10 mouse cellular contexts compared by ENCODE assay signal in genomic region chr3:49752766-49753165, GRCm38 (mm10). TPM values are rescaled to one million over a fixed set of nuclear protein-coding genes. Genes with fewer than 3 reads are reported as not detected.
DNase-seq lines count a peak whose midpoint lies in the region; ATAC-seq and TF ChIP-seq lines count a peak whose summit lies in the region.
"Had no signal": no experiment of that assay in that cellular context is flagged by ENCODE, and none has a peak within 500 bp of the region (broad histone marks: within the 10 kb centered on the region; RNA-seq: fewer than 3 reads in every experiment).

No protein-coding gene starts in this region.

- H3K9ac ChIP-seq in lung, embryonic 15.5 days: 0 out of 2 replicates have a peak overlapping the region, but pooled peaks have one; percentile 5
- no peak overlapping the region for H3K9ac ChIP-seq in forebrain, embryonic 13.5 days
- H3K9ac ChIP-seq in intestine, postnatal 0 days (ENCODE audit: low read depth, low read length): no peak overlapping the region

- peaks cover 26% of the 10 kb centered on the region; the same call in 1 of the 2 replicates for H3K4me1 ChIP-seq in lung, embryonic 15.5 days
- peaks cover 46% of the 10 kb centered on the region for H3K4me1 ChIP-seq in forebrain, embryonic 13.5 days
- H3K4me1 ChIP-seq in intestine, postnatal 0 days (replicated peaks; ENCODE audit: control insufficient read depth, insufficient read depth, low read length): no peaks in the 10 kb centered on the region
- H3K4me1 ChIP-seq in olfactory bulb, adult 2 months (ENCODE audit: control insufficient read depth, insufficient read depth, low read length): peaks cover 3% of the 10 kb centered on the region; the same call in 1 of the 2 replicates

- H3K27ac ChIP-seq in lung, embryonic 15.5 days: no peak overlapping the region
- H3K27ac ChIP-seq in forebrain, embryonic 13.5 days: peak overlapping the region; percentile 11; the same call in 1 of the 2 replicates
- H3K27ac ChIP-seq in intestine, postnatal 0 days (ENCODE audit: low read depth, low read length): no peak overlapping the region
- H3K27ac ChIP-seq in olfactory bulb, adult 2 months (ENCODE audit: insufficient read depth, low read depth, low read length): 0 out of 2 replicates have a peak overlapping the region, but pooled peaks have one; percentile 12

- no peak for TF ChIP-seq POLR2A in olfactory bulb, adult 2 months (IDR thresholded peaks at IDR 0.05; ENCODE audit: insufficient read depth, low read depth, low read length)

- peaks cover 37% of the 10 kb centered on the region for H3K36me3 ChIP-seq in lung, embryonic 15.5 days
- peaks cover 51% of the 10 kb centered on the region for H3K36me3 ChIP-seq in forebrain, embryonic 13.5 days (ENCODE audit: poor library complexity, severe bottlenecking)
- H3K36me3 ChIP-seq in intestine, postnatal 0 days (ENCODE audit: control insufficient read depth, insufficient read depth): 0 out of 2 replicates have a peak, but pooled peaks cover 6% of the 10 kb centered on the region

- H3K27me3 ChIP-seq in lung, embryonic 15.5 days: no peaks in the 10 kb centered on the region
- H3K27me3 ChIP-seq in forebrain, embryonic 13.5 days: no peaks in the 10 kb centered on the region
- no peaks in the 10 kb centered on the region for H3K27me3 ChIP-seq in intestine, postnatal 0 days (replicated peaks; ENCODE audit: control insufficient read depth, insufficient read depth, low read length)

- ATAC-seq in lung, embryonic 15.5 days (ENCODE audit: borderline replicate concordance, extremely low read depth, low FRiP score, low TSS enrichment): no peak
- ATAC-seq in forebrain, embryonic 13.5 days: no peak
- no peak for ATAC-seq in intestine, postnatal 0 days
- ATAC-seq in CD4-positive, CD25-positive, alpha-beta regulatory T cell, adult 4 months: no peak

- H3K4me3 ChIP-seq in lung, embryonic 15.5 days: peak overlapping the region; percentile 70
- peak overlapping the region; percentile 67 for H3K4me3 ChIP-seq in forebrain, embryonic 13.5 days
- peak overlapping the region; percentile 53 for H3K4me3 ChIP-seq in intestine, postnatal 0 days (ENCODE audit: low read depth, low read length)
- H3K4me3 ChIP-seq in olfactory bulb, adult 2 months (ENCODE audit: insufficient read depth, low read depth, low read length): no peak overlapping the region

- H3K4me2 ChIP-seq in lung, embryonic 15.5 days: peak overlapping the region; percentile 59
- H3K4me2 ChIP-seq in forebrain, embryonic 13.5 days: peak overlapping the region; percentile 77
- peak overlapping the region; percentile 85; the same call in 1 of the 2 replicates for H3K4me2 ChIP-seq in intestine, postnatal 0 days (replicated peaks; ENCODE audit: low read depth)

- no peaks in the 10 kb centered on the region for H3K9me3 ChIP-seq in lung, embryonic 15.5 days
- no peaks in the 10 kb centered on the region for H3K9me3 ChIP-seq in forebrain, embryonic 13.5 days (replicated peaks)
- no peaks in the 10 kb centered on the region for H3K9me3 ChIP-seq in intestine, postnatal 0 days (ENCODE audit: control insufficient read depth)

- no peak for TF ChIP-seq CTCF in intestine, postnatal 0 days (IDR thresholded peaks at IDR 0.05; ENCODE audit: low read depth)
- TF ChIP-seq CTCF in olfactory bulb, adult 2 months (IDR thresholded peaks at IDR 0.05; ENCODE audit: insufficient read depth, low read depth, low read length): no peak

- no peak for DNase-seq in lung, adult 18-20 months
- no peak for DNase-seq in gastrocnemius, postnatal 25 days
- no peak for DNase-seq in ovary, postnatal 14 days (ENCODE audit: low spot score)
- DNase-seq: adrenal gland, postnatal 36 days; kidney, adult 8-10 months had no signal

- WGBS in lung, embryonic 15.5 days: 53% methylated on average over 4 of the region's 4 CpGs
- 49% methylated on average over 4 of the region's 4 CpGs for WGBS in forebrain, embryonic 13.5 days
- 72% methylated on average over 4 of the region's 4 CpGs for WGBS in intestine, postnatal 0 days
- WGBS in olfactory bulb, adult 2 months: 43% methylated on average over 4 of the region's 4 CpGs

RNA-seq across cellular contexts. Expression of gene Pcdh18, which starts 4.4 kb away (rescaled TPM):
- polyA plus RNA-seq in lung, embryonic 15.5 days (2015; fragmentation: Nextera tagmentation; extraction: Ambion mirVana): 56.8 and 59.1 TPM in 2 replicates
- polyA plus RNA-seq in forebrain, embryonic 13.5 days (2015; fragmentation: Nextera tagmentation; extraction: Ambion mirVana): 23.5 and 24.9 TPM in 2 replicates
- polyA plus RNA-seq in intestine, postnatal 0 days (2015; fragmentation: Nextera tagmentation; extraction: Ambion mirVana): 9.2 and 9.7 TPM in 2 replicates
- polyA plus RNA-seq in olfactory bulb, adult 2 months (2012; ENCODE audit: insufficient read depth, insufficient read length, low replicate concordance, missing spikeins): not detected in 2 replicates
- 1 to 10 TPM; 3.3 to 3.4 TPM for total RNA-seq in gastrocnemius, postnatal 25 days (2021)
- polyA plus RNA-seq in CD4-positive, CD25-positive, alpha-beta regulatory T cell, adult 4 months (2017; shearing (Covaris generic)): not detected

Comparison
In these comparisons a context has a peak if more than half of its experiments do, and no peak if none do; other contexts are left out.
1. H3K27ac ChIP-seq: peak in forebrain, embryonic 13.5 days (single experiment) and olfactory bulb, adult 2 months (single experiment); none in lung, embryonic 15.5 days (single experiment) and intestine, postnatal 0 days (single experiment).
2. Peak in every context shown above with its lines, with median percentiles within 50 percentile points of each other: H3K4me2 ChIP-seq.